Mouse (Mus musculus): Measurements from ENCODE around the gene Lrrc15.

Lrrc15 gene

DNA sequence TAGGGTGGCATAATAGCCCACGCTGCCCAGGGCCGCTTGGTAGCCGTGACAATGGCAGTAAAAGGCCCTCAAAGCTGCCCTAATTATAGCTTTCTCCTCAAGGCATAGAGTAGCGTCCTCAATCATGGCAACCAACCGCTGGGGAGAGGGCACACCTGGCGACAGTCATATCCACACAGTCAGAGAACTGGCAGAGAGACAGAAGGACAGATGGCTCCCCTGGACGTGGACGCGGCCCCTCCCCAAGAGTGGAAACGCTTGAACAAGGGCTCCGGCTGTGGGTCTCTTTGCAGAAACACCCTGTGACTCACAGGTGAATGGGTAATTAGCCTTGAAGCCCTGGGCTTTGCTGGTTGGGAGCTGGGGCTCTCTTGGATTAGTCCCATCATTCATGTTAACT is 4.7 kb downstream of the Lrrc15 start:
- DNase-seq (ENCODE audit: low spot score in 2 of 2), result no peak

DNA sequence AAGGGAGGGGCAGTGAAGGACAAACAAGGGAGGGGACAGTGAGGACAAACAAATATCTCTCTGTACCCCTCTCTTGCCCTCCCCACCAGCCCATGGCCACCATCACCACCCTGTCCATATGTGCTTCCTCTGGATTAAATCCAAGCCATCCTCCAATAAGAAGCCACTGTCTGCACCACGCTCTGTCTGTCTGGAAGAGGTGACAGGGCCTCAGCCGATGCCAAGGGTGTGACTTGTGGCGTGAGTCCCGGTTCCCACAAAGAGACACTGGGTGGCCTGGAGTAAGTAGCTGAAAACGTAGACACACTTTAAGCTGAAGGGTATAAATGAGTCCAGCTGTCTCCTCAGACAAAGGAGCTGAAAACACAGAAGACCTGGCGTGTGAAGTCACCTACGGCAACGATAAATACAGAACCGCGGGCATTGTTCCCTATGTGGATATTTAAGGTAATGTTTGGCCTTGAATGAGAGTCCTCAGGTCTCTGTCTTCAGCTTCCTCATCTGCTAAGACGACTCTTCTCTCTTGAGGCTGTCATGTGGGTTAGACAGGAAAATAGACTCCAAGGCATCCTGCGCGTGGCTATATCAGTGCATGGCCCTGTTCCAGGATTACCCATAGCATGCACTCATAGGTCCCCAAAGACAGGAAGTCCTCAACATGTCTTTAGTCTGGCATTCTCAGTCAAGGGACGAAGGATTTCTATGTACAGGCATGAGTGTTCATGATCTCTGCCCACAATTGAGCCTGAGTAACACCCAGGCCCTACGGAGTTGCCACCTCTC is 7.3 kb downstream of the Lrrc15 start:
- no peak for DNase-seq (ENCODE audit: low spot score in 2 of 2)

DNA sequence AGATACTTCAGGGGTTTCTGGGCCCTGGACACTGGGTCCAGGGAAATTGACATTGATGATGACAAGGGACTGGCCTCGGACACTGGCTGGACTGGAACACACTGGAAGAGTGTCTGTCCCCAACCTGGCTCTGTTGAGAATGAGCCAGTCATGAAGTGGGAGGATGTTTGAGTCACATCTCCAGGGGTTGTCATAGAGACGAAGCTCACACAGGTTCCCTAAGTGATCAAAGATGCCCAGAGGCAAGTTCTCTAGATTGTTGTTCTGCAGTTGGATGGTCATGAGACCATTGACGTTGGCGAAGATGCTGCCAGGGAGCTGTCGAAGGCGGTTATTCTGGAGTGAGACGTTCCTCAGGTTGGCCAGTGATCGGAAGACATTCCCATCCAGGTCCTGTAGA is 10.0 kb downstream of the Lrrc15 start:
- DNase-seq (ENCODE audit: low spot score in 2 of 2), result no peak

DNA sequence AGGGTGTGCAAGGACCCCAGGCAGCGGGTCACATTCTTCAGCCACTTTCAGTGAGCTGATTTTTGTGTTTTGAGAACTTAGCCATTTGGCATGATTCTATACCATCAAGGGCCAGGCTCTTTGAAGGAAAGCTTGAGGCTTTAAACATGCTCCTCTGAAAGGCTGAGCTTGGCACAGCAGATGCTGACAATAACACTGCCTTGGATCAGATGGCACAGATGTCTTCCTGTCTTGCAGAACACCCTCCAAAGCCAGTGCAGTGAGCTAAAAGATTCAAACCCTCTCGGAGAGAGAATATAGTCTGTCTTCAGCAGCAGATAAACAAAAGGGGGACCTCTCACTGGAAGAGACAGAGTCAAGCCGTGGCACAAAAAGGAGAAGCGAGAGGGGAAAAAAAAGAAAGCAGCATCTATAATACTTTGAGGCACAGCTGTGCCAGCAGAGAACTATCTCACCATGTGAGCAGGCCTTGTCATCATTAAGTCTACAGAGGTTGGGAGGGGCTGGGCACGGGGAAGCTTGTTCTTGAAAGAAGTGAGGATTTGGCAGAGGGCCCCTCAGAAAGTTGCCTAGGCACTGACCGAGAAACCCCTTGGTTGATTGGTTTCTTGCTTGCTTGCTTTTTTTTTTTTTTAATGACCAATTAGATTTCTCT is 11.0 kb downstream of the Lrrc15 start:
- peak; percentile 24 to 33 for DNase-seq (ENCODE audit: low spot score in 2 of 2)

DNA sequence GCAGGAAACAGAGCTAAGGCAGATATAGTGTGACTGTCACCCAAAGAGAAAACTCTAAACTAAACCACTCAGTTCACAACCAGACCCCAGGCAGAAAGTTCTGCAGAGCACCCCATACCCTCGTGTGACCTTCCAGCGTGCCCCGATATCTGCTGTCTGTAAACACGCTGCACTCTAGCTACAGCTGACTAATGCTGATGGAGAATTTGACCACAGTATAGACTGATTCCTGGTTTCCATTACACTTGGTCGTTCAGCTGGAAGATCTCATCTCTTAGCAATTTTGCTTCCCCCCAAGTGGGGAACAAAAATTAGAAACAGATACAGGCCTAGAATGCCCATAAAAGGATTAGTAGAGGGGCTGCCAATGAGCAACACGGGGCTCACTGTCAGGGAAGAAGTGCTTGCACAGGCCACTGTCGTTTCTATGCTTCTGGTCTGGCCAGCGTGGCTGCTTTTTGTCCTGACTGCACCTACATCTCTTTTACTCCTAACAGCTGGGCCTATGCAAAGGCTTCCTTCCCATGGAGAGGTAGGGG is 11.8 kb downstream of the Lrrc15 start:
- DNase-seq (ENCODE audit: low spot score in 2 of 2), result no peak

GRCm38 (mm10) chr16:30267359-30267758 is 15.7 kb downstream of the Lrrc15 start, which contains the start of gene Cpn2:
TSS of gene Cpn2 (minus strand) at chr16:30267499.
- DNase-seq (ENCODE audit: low spot score in 2 of 2), result no peak

DNA sequence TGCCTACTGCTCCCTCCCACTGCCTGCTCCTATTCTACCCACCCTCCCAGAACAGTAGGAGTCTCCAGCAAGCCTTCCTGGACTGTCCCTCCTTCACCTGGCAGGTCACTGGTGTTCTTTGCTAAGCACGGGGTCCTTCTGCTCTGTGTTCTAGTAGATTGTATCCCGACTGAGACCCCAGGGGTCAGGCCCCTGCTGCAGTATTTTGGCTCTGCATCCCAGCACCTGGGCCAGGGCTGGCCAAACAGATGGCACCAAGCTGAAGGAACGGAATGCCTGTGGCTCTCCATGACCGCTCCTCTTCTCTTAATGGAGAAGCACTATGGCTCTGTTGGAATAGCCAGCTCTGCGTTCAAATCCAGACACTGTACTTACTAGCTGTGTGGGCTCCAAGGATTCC is 16.5 kb downstream of the Lrrc15 start:
- DNase-seq (ENCODE audit: low spot score in 2 of 2), result no peak

GRCm38 (mm10) chr16:30265611-30266010 is 17.4 kb downstream of the Lrrc15 start:
- no peak for DNase-seq (ENCODE audit: low spot score in 2 of 2)

DNA sequence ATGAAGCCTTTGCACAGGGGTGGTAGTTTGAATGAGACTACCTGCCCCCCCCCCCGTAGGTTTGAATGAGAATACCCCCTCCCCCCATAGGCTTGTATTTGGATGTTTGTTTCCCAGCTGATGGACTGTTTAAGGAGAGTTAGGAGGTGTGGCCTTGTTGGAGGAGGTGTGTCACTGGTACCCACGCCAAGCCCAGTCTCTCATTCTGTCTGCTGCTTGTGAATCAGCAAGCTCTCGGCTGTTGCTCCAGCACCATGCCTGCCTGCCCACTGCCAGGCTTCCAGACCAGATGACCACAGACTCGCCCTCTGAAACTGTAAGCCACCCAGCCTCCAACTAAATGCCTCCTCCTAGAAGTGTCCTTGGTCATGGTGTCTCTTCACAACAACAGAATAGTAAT is 19.9 kb downstream of the Lrrc15 start:
- no peak for DNase-seq (ENCODE audit: low spot score in 2 of 2)

DNA sequence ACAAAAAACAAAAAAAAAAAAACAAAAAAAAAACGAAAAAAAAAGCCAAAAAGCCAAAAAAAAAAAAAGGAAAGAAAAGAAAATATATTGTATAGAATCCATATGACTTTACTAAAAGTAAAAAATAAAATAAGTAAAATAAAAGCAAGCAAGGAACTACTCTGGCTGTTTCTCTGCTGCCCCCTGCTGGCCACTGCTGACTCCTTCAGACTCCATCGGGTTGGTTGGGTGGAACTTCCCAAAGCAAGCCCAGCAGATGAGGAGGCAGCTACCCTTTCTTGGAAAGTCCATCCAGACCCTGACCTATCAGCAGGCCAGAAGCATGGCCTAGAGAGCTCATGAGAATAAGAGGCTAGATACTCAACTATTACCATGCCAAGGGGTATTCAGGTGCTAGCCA is 20.4 kb downstream of the Lrrc15 start:
- peak; percentile 31 to 78 for DNase-seq (ENCODE audit: low spot score in 2 of 2)

- no peak for DNase-seq (ENCODE audit: low spot score in 2 of 2)
Measured at GRCm38 (mm10) chr16:30262157-30262556, 20.9 kb downstream of the Lrrc15 start.

GRCm38 (mm10) chr16:30261341-30261740 is 21.7 kb downstream of the Lrrc15 start:
- no peak for DNase-seq (ENCODE audit: low spot score in 2 of 2)

DNA sequence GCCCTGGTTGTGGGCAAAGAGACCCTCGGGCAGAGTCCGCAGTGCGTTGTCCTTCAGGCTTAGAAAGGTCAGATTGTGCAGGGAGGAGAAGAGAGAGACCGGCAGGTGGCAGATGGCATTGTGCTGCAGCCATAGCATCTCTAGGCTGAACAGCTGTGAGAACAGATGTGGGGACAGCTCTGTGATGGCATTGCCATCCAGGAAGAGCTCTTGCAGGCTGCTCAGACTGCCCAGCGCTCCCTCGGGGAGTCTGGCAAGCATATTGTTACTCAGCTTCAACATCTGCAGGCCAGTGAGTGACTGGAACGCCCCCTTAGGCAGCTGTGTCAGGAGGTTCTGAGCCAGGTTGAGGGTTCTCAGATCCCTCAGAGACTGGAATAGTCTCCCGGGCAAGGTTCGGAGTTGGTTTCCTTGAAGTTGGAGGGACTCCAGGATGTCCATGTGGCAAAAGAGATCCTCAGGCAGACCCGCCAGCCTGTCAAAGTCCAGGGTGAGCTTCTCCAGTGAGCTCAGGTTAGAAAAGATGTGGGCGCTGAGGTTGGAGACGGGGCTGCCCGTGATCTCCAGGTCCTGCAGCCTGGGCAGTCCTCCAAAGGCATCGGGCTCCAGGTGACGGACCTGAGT is 22.9 kb downstream of the Lrrc15 start:
- DNase-seq (ENCODE audit: low spot score in 2 of 2), result no peak

DNA sequence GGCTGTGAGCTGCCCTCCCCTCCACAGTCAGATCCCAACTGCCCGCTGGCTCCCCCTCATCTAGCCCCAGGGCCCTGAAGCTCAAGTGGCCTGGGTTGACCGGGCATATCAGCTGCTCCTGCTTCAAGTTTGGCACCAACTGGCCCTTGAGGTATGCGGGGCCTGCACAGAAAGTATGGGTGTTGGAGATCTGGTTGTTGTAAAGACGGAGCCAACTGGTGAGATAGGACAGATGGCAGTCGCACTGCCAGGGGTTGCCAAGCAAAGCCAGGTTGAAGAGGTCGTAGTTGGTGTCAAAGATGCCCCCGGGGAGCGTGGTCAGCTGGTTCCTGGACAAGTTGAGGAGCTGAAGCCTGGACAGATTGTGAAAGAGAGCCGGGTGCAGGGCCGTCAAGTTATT is 23.6 kb downstream of the Lrrc15 start:
- DNase-seq (ENCODE audit: low spot score in 2 of 2), result no peak

GRCm38 (mm10) chr16:30258441-30258840 is 24.6 kb downstream of the Lrrc15 start:
- DNase-seq (ENCODE audit: low spot score in 2 of 2), result no peak

GRCm38 (mm10) chr16:30257718-30258117 is 25.3 kb downstream of the Lrrc15 start:
- no peak for DNase-seq (ENCODE audit: low spot score in 2 of 2)

GRCm38 (mm10) chr16:30255061-30255460 is 28.0 kb downstream of the Lrrc15 start:
- peak; percentile 53 to 64 for DNase-seq (ENCODE audit: low spot score in 2 of 2)

DNA sequence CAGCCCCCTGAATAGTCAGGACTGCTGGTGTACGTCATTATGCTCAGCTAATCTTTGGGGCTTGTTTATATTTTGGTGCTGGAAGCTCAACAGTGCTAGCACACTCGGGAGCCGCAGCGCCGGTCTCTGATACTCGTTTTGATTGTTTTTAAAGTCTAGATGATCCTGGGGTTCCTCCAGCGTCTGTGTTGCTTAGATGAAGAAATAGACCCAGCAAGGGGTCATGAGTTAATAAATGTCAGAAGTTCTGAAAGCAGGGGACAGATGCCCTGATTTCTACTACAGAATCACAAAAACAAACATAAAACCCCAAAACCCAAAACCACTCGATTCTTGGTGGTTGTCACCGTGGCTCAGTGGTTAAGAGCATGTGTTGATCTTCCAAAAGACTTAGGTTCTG is 29.2 kb downstream of the Lrrc15 start:
- no peak for DNase-seq (ENCODE audit: low spot score in 2 of 2)

DNA sequence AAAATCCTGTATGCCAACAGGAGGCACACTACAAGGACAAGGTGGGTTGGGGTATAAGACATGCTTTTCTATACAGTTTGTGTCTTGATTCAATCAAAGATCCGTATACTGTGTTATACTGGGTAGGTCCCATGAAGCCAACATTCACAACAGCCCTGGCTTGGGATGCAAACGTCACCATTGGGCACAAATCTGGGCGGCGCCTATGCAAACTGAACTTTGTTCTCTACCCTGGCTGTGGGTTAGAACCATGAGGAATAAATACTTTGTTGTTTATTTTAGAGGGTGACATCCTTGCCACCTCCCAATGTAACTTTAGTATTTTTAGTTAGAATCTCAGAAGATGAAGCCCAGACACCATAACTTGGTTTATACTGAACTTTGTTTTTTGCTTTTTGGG is 29.7 kb downstream of the Lrrc15 start:
- no peak for DNase-seq (ENCODE audit: low spot score in 2 of 2)

DNA sequence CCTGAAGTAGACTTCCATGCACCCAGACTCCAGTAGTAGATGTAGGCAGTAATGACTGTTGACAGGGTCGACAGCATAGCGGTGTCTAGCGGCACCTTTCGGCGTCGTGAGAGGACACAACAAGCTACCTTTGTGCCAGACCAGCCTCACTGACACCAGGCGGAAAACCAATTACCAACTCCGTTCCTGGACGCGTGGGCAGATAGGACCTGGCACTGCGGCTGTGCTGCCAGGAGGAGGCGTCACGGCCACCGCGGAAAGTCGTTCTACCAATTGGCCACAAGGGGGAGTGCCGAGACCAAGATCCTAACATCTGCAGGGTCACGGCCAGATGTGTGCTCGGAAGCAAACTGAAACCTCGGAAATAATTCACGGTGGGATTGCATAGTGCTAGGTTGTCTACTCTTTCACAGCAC is 31.0 kb downstream of the Lrrc15 start:
- peak; percentile 75 to 90 for DNase-seq (ENCODE audit: low spot score in 2 of 2)

GRCm38 (mm10) chr16:30244037-30244700 is 38.9 kb downstream of the Lrrc15 start:
- no peak for DNase-seq (ENCODE audit: low spot score in 2 of 2)

DNA sequence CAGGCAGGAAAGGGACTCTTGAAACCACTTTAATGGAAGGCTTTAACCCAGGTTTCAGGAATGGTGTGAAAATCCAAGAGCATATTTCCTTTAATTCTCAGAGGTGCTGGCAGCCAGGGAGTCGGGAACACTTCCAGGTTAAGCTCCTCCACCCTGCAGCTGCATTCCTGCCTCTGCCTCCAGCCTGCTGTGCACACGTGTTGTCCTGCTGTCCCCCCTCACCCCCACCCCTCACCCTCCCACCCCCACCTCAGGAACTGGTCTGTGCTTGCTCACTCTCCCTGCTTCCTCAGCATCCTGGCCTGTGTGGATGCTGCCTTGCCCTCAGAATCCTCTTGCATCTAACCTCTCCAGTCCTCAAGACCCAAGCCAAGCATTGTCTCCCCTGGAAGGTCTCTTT is 41.4 kb downstream of the Lrrc15 start:
- no peak for DNase-seq (ENCODE audit: low spot score in 2 of 2)
